Mouse (Mus musculus) heart, adult 2 months (tissue): Measurements from ENCODE around the gene Rarres1.

Experiments used
- CTCF ChIP-seq: fragments of 200-600 bp; IDR thresholded peaks from 2 replicates; pipeline ENCODE4 v1.8.1; 2022; ENCODE audit warnings: antibody characterized with exemption, mild to moderate bottlenecking, moderate library complexity
- EP300 ChIP-seq: fragments of 200-500 bp; IDR thresholded peaks from 2 replicates; pipeline ENCODE4 v1.6.1; 2011; ENCODE audit warnings: low read depth, low read length, control low read depth; ENCODE audit not compliant: insufficient read depth
- POLR2A ChIP-seq: fragments of 200-500 bp; IDR thresholded peaks from 2 replicates; pipeline ENCODE4 v1.6.1; 2011; ENCODE audit warnings: mild to moderate bottlenecking, low read depth, low read length, control low read depth; ENCODE audit not compliant: insufficient read depth

DNA sequence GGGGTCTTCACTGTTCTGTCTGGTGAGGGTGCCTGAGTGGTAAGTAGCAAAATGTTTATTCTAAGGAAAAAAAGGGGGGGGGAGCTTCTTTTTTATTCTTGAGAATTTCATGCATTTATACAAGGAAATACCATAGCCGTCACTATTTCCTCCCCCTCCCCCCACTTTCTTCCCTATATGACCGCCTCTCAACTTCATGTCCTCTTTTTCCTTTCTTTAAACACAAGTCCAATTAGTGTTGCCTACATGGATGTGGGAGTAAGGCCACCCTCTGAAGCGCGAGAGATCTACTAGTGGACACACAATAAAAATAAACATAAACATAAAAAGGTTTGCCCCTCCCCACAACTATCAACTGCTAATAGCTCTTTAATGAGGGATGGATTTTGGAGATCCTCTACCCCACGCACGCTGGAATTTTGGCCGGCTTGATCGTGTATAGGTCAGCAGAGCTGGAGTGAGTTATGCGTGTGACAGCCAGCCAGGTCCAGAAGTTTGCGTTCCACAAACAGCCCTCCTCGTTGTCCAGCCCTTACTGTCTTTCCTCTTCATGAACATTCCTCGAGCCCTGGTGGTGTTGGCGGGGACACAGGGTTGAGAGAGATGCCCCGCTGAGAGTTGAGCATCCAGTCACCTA lies 42.5 kb upstream of the Rarres1 start:
- TF ChIP-seq CTCF (no peak), POLR2A (no peak), EP300 (no peak)
